Mouse (Mus musculus) left cerebral cortex, postnatal 4 days (tissue): Measurements from ENCODE around the gene Sorcs1. TPM values are rescaled to one million over a fixed set of nuclear protein-coding genes. Genes with fewer than 3 reads are reported as not detected.

Experiments used
- DNase-seq: peaks from one replicate; pipeline ENCODE4 v3.0.0-alpha.2; 2022
- intact Hi-C: fragments of 180-260 bp; cut with DNase I; formaldehyde crosslinking; loops from one replicate; pipeline ENCODE4 v1.15.1; 2025
- total RNA-seq, 2 experiments: library from RNA; stranded (reverse); gene quantifications; 2 replicates each; pipeline ENCODE4 v1.2.3; 2021

The Sorcs1 gene
- total RNA-seq, 2 experiments from 2014 or later, result 38.3 to 40.2 TPM

DNA sequence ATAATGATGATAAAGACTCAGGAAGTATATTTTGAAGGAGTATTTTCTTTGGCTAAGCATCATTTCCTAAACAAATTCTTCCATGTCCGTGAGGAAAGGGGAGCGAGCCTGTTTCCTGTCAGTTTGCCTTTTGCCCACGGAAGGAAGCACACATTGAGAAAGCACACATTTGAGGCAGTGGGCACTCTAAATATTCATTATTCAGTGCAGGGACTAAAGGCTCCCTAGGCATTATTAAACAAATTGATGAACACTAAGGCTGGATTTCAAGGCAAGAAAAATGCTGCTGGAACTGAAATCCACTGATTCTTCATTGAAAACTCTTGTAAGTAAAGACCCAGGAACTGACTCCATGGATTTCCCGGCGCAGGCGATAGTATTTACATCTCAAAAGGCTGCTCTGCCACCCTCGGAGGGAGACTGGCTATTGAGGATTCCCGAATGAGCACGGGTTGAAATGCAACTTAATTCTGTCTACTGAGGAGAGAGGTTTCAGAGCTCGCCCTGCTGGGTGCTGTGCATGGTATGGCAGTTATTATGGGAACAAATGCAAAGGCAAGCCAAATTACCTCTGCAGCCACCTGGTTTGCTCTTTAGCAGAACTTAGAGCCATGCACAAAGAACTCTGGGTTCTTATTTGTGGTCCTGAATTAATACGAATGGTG, 238.1 kb downstream of the Sorcs1 start:
- DNase-seq, result peak; percentile 18
- intact Hi-C loops, result no loop called here

DNA sequence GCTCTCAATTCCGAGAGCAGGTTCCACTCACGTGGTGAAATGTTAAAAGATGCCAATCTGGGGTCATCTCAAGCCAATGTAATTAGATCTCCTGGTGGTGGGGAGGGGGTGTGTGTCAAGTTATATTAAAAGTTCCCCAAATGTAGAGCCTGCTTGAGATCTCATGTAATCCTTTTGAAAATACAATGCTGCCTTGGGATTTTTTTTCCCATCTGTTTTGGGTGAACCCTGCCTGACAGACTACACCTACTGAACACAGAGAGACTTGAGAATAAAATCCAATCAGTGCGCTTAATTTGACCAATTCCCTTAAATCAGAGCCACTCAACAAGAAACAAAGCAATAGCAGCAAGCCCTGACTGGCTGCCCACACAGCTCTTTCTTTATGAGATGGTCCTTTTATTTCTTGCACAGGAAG, 239.0 kb downstream of the Sorcs1 start:
- intact Hi-C loops, result no loop called here

DNA sequence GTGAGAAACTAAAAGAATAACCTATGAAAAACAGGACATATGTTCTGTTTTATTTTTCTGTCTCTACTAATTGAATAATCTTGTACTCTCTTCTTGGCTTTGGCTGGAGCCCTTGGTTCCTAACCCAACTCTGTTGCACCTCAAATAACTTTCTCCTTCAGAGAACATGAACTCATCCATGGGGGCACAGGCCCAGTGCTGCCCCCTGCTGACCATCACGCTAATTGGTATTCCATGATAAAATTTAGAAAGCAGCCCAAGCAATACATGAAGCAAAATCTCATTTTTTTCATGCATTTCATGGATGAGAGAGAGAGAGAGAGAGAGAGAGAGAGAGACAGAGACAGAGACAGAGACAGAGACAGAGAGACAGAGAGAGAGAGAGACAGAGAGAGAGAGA, 255.5 kb downstream of the Sorcs1 start:
- no peak for DNase-seq
- intact Hi-C loops, result no loop called here

More for the DNA sequence above, 239.0 kb downstream of the Sorcs1 start:
- no peak for DNase-seq

DNA sequence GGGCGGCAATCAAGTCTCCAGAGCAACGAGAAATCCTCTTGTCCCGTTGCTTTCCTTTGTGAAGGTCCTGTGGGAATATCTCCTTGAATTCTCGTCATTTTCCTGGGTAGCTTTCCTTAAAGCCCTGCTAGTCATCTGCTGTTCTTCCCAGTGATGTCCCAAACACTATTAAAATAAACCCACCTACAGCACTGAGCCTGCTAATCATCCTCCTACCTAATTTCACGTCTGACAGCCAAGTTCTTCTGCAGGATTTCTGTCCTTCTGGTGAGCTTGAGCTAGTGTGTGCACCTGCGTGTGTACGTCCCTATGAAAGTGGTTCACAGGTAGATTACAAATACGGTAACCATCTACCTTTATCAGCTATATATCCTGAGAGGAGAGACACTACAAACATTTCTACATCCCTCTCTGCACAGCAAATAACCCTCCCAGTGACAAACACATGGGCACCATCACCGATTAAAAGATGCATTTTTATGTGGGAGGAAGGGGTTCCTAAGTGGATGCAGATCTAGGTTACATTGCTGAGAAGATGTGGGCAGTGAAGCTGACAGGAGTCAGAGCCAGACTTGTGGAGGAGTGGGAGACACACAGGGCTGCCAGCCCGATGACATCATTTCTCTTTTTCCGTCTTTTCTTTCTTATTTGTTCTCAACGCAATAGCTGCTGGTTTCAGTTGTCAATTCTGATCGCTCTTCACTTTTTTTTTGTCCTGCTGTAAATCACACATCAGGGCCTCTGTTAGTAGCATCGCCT, 259.3 kb downstream of the Sorcs1 start:
- no peak for DNase-seq
- intact Hi-C loops, result no loop called here

DNA sequence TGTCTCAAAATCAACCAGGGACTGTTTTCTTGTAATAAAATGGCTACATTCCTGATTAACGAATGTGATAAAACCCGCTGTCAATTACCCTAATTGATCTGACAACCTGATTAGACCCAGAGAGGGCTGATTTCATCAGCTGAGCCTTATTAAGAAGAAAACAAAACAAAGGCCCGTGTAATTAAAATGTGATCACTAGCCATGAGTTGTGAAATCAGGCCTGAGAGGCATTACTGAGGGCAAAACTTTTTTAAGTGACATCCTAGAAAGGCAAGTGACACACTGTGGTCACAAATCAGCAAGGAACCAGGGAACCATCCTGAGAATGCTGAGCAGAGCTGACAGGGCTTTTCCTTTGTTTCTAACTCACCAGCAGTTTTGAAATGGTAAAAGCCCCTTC, 267.9 kb downstream of the Sorcs1 start:
- DNase-seq, result no peak
- intact Hi-C loops, result no loop called here

DNA sequence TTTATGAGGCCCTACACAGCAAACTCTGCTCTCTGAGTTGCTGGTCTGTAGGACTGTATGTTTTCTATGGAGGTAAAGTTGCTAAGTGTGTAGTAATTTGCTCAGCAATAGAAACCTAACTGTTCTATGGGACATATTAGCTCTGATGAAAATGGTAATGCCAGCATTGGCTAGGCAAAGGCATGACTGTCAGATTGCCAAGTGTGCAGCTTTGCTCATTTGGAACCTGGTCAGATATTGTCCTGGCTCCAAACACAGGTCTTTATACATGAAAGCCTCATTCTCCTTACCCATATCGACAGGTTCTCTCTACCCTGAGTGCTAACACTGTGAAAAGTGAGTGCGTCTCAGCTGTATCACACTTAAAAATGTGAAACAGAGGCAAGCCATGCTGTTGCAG, 280.1 kb downstream of the Sorcs1 start:
- peak; percentile 60 for DNase-seq
- intact Hi-C loops, result no loop called here

DNA sequence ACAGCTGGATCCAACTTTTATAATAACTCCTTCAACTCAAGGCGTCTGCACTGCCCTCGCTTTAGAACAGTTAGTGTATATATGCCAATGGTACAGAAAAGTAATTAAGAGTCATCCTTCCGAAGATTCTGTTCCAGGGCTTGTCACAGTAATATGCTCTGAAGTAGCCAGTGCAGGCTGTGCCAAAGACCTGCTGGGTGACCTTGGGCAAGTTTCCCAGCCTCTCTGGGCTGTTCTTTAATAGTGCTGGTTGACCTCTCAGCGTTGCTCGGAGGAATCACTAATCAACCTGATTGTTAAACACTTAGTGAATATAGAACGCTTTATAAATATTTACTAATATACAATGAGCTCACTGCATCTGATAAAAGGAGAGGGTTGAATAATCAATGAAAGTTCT, 282.7 kb downstream of the Sorcs1 start:
- peak; percentile 69 for DNase-seq
- intact Hi-C loops, result no loop called here

DNA sequence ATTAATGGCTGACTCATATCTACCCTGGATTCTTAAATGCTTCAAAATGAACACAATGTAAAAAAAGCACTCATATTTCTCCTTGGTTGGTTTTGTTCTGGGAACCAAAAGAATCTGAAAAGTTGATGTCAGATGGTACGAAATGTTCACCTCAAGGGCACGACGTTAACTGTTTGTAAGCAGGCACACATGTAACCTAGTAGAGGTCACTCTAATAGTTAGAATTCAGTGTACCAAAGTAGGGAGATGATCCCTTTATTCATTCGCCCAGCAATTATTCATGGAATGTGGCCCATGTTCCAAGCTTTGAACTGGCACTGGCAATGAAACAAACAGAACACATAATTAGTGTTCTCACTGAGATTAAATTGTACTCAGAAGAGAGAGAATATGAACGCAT, 284.3 kb downstream of the Sorcs1 start:
- intact Hi-C loops, result no loop called here
- no peak for DNase-seq

DNA sequence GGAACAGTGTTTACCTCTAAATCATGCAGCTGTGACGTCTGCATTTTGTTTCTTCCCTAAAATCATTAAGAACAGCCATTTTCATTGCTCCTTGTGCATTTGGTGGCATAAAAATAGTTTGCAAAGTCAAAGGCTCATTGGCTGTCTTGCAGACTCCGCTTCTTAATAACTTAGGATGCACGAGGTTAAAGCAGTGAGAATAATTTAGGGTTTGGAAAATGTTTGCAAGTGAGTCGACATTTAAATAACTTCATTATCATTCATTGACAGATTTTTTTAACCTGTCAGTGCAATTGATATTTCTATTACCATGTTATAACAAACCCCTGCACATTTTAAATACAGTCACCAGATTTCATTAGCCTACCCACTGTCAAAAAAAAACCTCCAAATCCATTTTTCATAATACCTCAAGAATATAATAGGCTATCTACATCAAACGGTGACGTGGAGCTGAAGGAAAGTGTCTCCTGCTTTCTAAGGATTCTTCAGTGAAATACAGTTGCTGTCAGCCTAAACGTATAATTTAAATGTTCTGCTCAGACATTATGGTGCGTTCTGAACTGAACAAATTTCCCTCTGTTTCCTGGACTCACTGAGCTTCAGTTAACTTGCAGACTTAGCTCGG, 288.4 kb downstream of the Sorcs1 start:
- DNase-seq, result no peak
- intact Hi-C loops, result no loop called here

DNA sequence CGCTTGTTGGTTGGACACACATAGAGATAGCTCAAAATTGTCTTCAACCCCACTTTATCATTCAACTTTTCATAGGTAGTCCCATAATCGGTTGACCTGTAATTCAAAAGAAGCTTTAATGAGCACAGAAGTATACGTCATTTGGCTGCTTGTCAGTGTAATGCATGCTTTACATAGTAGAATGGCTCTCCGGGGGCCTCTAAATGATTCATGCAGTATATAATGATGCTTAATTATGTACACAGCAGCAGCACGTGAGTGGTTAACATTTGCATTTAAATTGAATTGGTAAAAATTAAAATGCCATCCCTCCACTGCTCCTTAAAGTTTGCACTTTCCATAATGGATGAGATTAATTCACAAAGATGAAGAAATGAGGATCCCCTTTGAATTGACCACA, 299.5 kb downstream of the Sorcs1 start:
- DNase-seq, result no peak
- intact Hi-C loops, result no loop called here

DNA sequence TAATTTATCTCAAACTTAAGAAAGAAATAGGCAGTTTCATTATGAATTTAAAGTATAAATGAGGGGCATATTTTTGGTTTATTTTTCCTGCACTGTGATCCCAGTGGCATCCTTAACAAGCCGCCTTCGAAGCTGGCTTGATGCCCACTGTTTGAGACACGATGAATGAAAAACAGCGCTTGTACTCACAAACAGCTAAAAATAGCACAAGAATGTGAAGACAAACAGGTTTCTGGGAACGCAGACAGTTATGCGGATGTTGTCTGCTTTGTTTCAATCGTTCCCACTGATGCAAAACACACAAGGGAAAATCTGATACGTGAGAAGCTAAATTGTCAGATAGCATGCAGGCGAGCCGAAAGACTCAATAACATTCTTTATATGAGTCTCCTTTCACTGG, 303.7 kb downstream of the Sorcs1 start:
- intact Hi-C loops, result no loop called here
- DNase-seq, result peak; percentile 44

DNA sequence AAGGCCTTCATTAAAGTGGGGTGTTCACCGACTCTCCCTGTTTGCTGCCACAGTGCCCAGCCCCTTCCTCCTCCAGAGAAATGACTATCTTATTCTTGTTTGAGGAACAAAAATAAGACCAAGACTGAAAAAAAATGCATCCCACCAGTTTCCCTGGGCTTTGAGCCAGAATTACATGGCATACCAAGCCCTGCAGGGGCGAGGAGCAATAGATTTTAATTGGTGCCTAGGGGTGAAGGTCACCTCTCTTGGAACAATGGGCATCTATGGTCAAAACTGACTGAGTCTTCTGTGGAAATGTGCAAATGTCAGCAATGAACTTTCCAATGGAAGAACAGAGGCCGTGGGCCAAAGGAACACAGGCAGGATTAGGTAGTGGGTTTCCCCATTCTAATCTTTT, 312.0 kb downstream of the Sorcs1 start:
- intact Hi-C loops, result no loop called here

DNA sequence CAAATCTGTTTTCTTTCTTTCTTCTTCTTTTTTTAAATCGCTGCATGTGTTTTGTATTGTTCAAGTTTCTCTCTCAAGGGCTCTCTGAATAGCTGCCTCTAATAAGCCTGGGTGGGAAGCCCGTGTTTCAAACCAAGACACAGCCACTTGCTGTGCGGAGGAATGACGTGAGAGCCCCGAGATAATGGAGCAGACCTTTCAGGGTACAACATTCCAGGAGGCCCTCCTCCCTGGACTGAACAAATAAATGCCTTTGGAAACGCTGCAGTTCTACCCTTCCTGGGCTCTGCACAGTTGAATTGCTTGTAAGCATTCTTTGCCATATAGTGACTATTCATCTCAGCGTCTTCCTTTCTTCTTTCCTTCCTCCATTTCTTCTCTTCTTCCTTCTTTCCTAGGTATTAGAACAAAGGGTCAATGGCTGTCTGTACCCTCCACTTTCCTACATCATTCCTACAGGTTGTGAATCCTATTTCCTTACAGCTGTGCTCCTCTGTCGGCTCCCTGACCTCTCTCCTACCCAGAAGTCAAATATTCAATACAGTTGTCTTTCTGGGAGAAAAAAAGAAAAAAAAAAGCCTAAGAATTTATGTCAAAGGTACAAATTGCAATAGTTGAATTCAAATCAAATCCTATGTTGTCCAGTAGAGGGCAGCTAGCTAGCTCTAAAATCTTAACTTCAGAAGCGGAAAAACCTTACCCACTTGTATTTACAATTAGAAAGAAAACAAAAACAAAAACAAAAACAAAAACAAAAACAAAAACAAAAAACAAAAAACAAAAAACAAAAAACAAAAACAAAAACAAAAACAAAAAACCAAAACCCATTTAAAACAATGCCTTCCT, 315.6 kb downstream of the Sorcs1 start:
- intact Hi-C loops, result no loop called here
- no peak for DNase-seq

More for the DNA sequence above, 312.0 kb downstream of the Sorcs1 start:
- no peak for DNase-seq

DNA sequence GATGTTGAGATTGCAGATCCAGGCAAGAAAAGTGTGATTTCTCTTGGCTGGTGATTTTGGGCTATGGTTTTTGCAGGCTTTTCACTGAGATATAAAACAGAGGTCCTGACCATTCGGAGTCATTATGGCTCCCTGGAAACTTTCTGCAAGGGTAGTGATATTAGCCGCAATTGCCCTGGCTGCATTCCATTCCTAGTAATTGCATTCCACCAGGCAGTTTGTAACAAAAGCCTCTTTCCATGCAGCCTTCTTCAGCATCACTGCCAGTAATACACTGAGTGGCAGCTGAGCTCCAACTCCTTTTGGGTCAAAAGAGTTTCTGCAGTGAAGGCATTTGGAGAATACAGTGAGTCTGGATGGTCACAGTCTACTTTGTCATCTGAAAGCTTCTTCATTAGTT, 319.9 kb downstream of the Sorcs1 start:
- no peak for DNase-seq
- intact Hi-C loops, result no loop called here

DNA sequence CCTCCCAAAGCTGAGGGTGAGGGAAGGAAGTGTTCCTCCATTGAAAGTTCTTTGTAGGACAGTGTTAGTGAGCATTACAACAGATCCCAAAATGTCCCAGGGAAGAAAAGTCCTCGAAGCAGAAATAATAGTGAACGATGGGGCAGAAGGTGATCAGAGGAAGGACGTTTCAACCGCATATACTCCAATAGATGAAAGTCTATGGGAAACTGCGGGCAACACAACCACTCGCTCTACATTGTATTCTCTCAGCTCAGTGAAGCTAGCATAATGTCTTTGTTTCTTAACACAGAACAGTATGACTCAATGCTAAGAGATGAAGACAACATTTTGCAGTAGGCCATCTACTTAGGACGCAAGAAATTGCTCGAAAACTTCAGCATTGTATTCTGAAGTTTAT, 339.2 kb downstream of the Sorcs1 start:
- intact Hi-C loops, result no loop called here
- no peak for DNase-seq

DNA sequence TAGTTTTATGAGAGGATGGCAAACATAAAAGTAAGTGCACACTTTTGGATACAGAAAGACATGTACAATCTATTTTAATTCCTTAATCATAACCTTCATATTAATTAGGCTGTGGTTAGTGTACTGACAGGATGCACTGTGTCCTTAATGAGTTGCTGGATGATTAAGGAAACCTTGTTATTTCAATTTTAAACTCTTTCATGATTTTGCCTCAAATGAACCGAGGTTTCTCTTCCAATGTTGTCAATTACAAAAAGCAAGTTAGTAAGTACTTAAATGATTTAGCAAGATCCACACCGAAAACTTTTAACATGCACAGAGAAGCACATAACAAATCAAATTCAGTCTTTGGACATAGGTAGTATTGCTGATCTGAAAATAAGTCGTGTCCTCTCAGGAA, 341.7 kb downstream of the Sorcs1 start:
- DNase-seq, result no peak
- intact Hi-C loops, result no loop called here

DNA sequence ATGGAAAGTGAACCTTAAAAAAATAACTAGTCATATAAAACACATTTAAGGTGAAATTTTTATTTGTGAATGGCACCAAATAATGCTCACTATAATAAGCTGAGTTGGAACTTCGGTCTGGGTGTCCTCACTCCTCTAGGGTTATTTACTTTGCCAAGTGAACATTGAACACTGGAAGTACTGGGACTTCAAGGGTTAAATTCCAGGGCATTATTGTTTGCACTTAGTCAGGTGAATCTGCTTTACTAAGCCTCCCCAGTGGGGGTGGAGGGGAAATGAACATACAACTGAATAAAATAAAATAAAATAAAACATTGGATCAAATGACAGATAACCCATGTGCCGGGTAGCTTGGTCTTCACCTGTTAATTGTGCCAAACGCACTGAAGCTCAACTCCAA, 347.3 kb downstream of the Sorcs1 start:
- DNase-seq, result no peak
- intact Hi-C loops, result no loop called here

DNA sequence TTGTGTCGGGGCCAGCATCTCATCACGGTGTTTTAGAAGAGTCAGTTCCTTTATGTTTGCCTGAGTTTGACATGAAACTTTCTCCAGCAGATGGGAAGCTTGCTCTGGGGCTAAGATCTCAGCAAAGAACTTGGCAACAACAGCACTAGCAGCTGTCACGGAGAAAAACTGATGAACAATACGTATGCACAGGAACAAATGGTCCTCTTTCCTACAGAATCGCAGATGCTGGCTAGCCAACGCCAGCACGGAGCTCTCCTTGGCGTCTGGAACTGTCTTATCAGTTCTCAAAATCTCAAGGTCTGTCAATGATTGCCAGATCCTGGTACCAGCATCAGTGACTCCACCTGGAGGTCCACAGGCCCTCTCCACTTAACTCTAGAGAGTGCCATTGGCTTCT, 350.6 kb downstream of the Sorcs1 start:
- DNase-seq, result peak; percentile 54
- intact Hi-C loops, result no loop called here

DNA sequence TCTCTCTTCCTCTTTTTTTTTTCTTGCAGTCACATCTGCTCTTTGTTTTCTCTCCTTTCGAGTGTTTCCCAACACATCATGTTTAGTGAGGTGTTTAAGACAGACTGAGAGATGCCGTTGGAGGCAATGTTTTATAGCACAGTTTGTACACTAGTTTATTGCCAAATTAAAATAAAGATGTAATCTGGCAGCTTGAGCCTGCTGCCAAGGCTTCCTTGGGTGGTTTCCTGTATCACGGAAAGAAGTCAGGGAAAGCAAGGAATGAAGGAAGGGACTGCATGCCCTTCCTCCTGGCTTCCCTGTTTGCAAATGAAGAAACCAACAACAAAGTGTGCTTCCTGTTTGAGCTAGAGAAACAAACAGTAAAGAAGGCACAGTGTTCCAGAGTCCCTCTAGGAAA, 352.3 kb downstream of the Sorcs1 start:
- intact Hi-C loops, result no loop called here
- no peak for DNase-seq

DNA sequence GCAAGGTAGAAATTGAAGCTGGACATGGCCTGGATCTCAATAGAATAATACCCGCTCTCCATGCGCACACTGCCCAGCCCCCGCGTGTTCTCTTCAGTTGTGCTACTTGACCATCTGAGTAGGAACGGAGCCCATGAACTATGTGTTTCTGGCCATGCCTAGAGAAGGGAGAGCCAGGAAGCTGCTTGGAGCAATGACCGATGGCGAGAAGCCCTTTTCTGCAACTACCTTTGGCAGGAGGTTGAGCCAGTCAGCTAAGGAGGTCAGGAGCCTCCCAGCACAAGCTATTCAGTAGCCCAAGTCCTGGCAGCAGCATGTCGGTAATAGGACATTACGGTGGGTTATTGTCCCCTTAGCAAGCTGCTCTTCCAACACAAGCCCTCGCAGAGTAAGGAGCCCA, 352.8 kb downstream of the Sorcs1 start:
- DNase-seq, result peak; percentile 32
- intact Hi-C loops, result no loop called here

DNA sequence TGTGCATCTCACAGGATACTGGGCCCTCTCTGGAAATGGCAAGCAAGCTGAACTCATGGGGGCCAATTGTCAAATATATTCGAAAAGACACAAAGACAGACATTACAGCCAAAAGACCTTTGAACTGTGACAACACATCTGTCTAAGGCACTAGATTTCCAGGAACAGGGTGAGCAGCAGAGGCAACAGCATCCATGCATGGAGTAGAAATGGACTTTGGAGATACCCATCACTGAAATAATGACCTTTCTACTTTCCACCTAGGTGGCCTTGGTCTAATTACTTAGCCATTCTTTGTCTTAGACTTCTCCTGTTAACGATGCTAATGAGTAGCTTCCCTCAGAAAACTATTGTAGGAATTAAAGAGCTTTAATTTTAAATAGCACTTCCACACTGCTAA, 371.4 kb downstream of the Sorcs1 start:
- intact Hi-C loops, result no loop called here
- DNase-seq, result no peak
